Mouse (Mus musculus) midbrain, embryonic 10.5 days (tissue): Measurements from ENCODE around the gene Birc7. TPM values are rescaled to one million over a fixed set of nuclear protein-coding genes. Genes with fewer than 3 reads are reported as not detected.

Source experiments
- DNase-seq: peaks from one replicate; pipeline ENCODE4 v3.0.0-alpha.2; 2017; ENCODE audit warnings: low spot score
- H3K27ac ChIP-seq: fragments of 300-500 bp; sonication (generic); replicated peaks from 2 replicates; pipeline ENCODE4 v1.5.1; 2016; ENCODE audit warnings: mild to moderate bottlenecking
- H3K27me3 ChIP-seq: fragments of 300-500 bp; sonication (generic); 2 replicates; pipeline ENCODE4 v1.6.1; 2016; ENCODE audit warnings: low read depth, mild to moderate bottlenecking; ENCODE audit not compliant: poor library complexity, severe bottlenecking
- H3K36me3 ChIP-seq: fragments of 300-500 bp; sonication (generic); 2 replicates; pipeline ENCODE4 v1.6.1; 2016; ENCODE audit warnings: mild to moderate bottlenecking, moderate library complexity
- H3K4me1 ChIP-seq: fragments of 300-500 bp; sonication (generic); 2 replicates; pipeline ENCODE4 v1.6.1; 2016
- H3K4me3 ChIP-seq: fragments of 300-500 bp; sonication (generic); 2 replicates; pipeline ENCODE4 v1.5.1; 2016; ENCODE audit warnings: mild to moderate bottlenecking, moderate library complexity
- H3K9me3 ChIP-seq: fragments of 300-500 bp; sonication (generic); replicated peaks from 2 replicates; pipeline ENCODE4 v1.6.1; 2016; ENCODE audit warnings: mild to moderate bottlenecking
- WGBS: fragments of 180-500 bp; shearing (Covaris S2); methylation state at CpG from one replicate; pipeline ENCODE4 v1.1.7; 2016; 5-methylcytosine and 5-hydroxymethylcytosine counted together
- polyA plus RNA-seq: library from polyadenylated mRNA; unstranded; fragments of >200 nt; fragmentation: Nextera tagmentation; extraction: Ambion mirVana; gene quantifications from 2 replicates; pipeline ENCODE4 v1.2.1, GENCODE M21; 2016

Birc7 gene
- polyA plus RNA-seq, 1 experiment from 2014 or later: 0.48 TPM

DNA sequence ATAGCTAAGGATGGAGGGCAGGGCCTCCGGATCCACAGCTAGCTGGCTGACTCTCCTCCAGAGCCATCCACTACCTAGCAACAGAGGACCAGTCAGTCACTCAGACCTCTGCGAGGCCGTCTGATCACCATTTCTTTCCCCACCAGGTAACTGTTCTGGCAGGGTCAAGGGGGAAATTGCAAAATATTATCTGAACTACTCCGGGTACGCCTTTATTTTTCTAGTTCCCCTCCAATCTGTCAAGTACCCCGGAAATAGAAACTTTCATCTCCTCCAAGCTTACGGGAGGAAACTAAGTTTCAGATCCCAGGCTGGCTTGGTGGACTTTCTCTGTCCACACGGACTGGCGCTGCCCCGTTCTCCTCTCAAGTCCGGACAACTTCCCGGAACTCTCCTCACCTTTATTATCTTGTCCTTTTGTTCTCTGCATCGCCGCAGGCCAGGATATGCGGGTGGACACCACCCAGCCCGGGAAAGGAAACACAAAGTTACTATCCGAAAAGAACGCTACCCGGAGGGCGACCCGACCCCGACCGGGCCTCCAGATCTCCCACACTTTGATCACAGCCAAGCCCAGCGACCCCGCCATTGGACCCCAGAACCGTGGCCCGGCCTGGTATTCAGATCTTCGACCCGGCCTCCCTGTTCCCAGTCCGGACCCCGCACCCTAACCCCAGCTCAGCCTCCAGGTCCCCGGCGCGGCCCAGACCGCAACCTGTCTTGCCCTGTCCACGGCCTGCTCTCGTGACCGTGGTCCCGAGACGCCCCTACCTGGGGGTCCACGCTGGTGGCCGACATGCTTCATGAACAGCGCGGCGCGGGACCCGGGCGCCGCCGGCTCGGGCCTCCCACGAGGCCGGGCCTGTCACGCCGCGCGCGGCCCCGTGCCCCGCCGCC, 8.7 kb upstream of the Birc7 start:
- no peak for DNase-seq
- Histone ChIP-seq H3K36me3 (peaks cover 39% of the 10 kb centered on the region), H3K27me3 (peaks cover 6% of the 10 kb centered on the region; the same call in 1 of the 2 replicates), H3K9me3 (no peaks in the 10 kb centered on the region), H3K4me1 (peaks cover 21% of the 10 kb centered on the region), H3K27ac (peak overlapping the region; percentile 96), H3K4me3 (peak overlapping the region; percentile 99)
- under 1% methylated on average over 61 of the region's 61 CpGs for WGBS

DNA sequence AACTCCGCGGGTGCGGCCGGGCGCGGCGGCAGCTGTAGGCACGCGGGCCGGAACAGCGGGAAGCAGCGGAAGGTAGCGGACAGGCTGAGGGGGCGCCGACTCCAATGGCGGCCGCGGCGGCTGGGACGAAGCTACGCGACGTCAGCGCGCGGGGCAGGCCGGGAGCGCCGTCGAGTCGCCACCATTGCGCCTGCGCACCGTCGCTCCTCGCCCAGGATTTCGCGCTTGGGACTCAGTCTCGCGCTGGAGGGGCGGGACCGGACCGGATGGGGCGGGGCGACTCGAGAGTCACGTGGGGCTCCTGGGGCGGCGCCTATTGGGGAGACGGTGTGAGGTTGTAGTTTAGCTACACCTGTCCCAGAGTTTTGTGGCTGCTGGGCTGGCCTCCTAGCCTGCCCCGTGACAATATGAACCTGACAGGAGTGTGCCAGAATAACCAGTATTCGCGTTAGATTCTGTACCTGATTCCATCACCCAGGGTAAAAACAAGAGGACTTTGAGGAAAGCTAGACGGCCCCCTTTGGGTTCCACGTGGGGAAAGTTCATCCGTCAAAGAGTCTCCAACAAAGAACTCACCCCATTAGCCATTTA, 7.9 kb upstream of the Birc7 start, which contains the start of gene Ythdf1:
Ythdf1 (minus strand) TSS at position 140 of the 591 bp plus-strand sequence.
- Histone ChIP-seq H3K36me3 (peaks cover 31% of the 10 kb centered on the region), H3K9me3 (no peaks in the 10 kb centered on the region), H3K27ac (peak within 1 kb of the TSS; percentile 96), H3K4me3 (peak within 1 kb of the TSS; percentile 99), H3K27me3 (peaks cover 6% of the 10 kb centered on the region; the same call in 1 of the 2 replicates), H3K4me1 (peaks cover 21% of the 10 kb centered on the region)
- under 1% methylated on average over 45 of the region's 56 CpGs for WGBS
- peak; percentile 98 for DNase-seq

DNA sequence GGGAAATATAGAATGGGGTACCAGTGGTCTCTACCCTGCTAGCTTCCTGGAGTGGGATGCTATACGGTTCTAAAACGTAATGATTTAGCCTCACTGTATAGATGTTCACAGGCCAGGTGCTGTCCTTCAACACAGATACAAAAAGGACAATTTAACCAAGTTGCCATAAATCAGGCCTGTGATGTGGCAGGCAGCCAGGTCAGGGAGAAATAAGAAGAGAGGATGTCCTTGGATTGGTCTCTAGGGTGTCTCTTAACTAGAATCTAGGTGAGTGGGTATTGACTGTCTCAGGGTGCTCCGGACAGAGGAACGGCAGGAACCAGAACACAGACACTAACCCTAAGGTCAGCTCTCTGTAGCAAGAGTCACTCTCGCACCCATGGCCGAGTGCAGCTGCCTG, 6.1 kb upstream of the Birc7 start:
- no peaks in the 10 kb centered on the region for H3K9me3 ChIP-seq
- 94% methylated on average over 6 of the region's 6 CpGs for WGBS
- H3K4me3 ChIP-seq: no peak overlapping the region
- H3K27me3 ChIP-seq: peaks cover 6% of the 10 kb centered on the region; the same call in 1 of the 2 replicates
- H3K36me3 ChIP-seq: peaks cover 13% of the 10 kb centered on the region
- H3K27ac ChIP-seq: no peak overlapping the region
- peaks cover 21% of the 10 kb centered on the region for H3K4me1 ChIP-seq
- no peak for DNase-seq

DNA sequence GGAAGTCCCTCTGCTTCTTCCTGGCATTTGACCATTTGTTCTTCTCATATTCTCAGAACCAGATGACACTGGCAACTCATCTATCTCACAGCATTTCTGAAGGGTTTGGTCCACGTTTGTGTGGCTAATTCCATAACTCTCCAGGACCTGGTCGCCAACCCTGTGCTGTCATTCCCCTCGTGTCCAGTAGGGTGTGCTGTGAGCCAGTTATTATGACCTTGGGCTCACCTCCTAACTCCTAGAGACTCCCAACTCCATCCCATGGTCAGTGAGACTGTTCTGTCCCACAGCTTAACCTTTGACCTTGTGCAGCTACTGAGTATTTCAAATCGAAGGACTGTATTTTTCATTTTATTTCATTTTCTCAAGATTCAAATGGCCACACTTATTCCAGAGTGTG, 3.6 kb upstream of the Birc7 start:
- H3K36me3 ChIP-seq: no peaks in the 10 kb centered on the region
- 7% methylated on average over 4 of the region's 4 CpGs for WGBS
- peaks cover 18% of the 10 kb centered on the region for H3K4me1 ChIP-seq
- H3K4me3 ChIP-seq: no peak overlapping the region
- H3K27ac ChIP-seq: no peak overlapping the region
- peak; percentile 79 for DNase-seq
- peaks cover 6% of the 10 kb centered on the region; the same call in 1 of the 2 replicates for H3K27me3 ChIP-seq
- no peaks in the 10 kb centered on the region for H3K9me3 ChIP-seq

DNA sequence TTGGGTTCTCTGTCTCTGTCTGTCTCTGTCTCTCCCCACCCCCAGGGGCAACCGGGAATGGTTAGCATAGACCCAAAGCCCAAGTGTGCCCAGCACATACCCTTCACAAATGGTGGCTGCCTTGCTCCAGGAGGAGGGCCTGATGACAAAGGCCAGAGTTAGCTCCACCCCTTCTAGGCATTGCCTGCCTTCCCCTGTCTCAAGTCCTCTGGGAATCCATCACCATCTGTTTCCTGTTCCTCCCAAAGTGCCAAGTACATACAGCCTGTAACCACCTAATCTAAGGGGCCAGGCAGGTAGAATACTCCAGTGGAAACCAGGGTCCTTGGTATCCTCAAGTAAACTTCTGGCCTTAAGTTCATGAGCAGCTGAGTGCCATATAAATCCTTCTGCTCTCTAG, 3.6 kb downstream of the Birc7 start:
- WGBS: 88% methylated on average over 1 of the region's 1 CpGs

DNA sequence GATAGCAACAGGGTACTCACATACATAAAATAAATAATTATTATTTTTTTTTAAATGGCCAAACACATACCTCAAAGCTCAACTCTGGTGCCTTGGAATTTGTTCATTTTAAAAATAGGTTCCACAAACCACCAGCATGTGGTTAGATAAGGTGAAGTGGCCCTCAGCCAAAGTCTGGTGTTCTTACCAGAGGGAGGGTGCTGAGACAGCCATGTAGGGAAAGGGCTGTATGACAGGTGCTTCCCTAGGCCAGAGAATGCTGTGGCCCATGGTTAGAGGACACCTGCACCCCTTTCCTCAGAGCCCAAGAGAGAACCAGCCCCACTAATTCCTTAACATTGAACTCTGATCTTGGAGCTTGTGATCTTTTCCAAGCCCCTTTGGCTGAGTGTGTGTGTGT, 11.4 kb downstream of the Birc7 start:
- Histone ChIP-seq H3K9me3 (no peaks in the 10 kb centered on the region), H3K27me3 (no peaks in the 10 kb centered on the region), H3K36me3 (peaks cover 25% of the 10 kb centered on the region)

More for the DNA sequence above, 3.6 kb downstream of the Birc7 start:
- Histone ChIP-seq H3K4me3 (no peak overlapping the region), H3K4me1 (peaks cover 38% of the 10 kb centered on the region), H3K36me3 (peaks cover 2% of the 10 kb centered on the region; the same call in 1 of the 2 replicates), H3K27me3 (no peaks in the 10 kb centered on the region), H3K9me3 (no peaks in the 10 kb centered on the region), H3K27ac (0 out of 2 replicates have a peak overlapping the region, but pooled peaks have one; percentile 13)
- no peak for DNase-seq

DNA sequence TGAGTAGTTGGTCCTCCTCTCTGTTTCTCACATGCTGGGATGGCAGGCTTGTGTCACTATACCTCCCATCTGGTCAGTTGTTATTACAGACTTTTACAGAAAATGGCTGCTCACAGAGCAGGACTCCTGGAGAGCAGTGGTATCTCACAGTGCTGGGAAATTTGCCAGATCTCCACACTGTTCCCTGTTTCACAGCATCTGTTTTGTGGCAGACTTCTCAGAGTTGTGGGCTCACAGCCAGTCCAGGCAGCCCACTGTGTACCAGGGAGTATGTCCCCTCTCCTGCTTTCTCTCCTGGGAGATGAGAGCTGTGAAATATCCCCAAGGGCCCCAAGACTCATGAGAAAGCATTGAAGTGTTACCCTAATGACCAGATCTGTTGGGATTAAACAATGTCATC, 13.0 kb downstream of the Birc7 start:
- Histone ChIP-seq H3K27ac (no peak overlapping the region), H3K36me3 (peaks cover 23% of the 10 kb centered on the region), H3K9me3 (no peaks in the 10 kb centered on the region), H3K4me1 (no peaks in the 10 kb centered on the region), H3K4me3 (no peak overlapping the region), H3K27me3 (no peaks in the 10 kb centered on the region)
- DNase-seq: no peak

More for the DNA sequence above, 11.4 kb downstream of the Birc7 start:
- no peak for DNase-seq
- Histone ChIP-seq H3K4me3 (no peak overlapping the region), H3K4me1 (peaks cover 5% of the 10 kb centered on the region), H3K27ac (no peak overlapping the region)

DNA sequence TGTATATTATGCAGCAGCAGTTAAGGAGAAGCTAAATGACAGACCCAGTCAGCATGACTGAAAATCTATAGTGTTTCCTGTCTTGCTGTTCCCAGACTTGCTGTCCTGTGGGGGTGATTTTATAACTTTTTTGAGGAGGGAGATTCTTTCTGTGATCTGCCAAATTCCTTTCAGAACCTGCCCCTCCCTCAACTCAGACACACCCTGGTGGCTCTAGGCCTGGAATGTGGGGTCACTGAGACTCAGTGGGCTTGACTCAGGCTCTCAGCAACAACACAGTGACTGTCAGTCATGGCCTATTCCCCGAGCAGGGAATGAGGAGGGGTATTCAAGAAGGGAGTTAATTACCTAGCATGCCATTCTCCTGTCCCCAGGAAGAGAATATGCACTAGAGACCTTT, 21.1 kb downstream of the Birc7 start:
- WGBS: 38% methylated on average over 1 of the region's 1 CpGs
- Histone ChIP-seq H3K36me3 (no peaks in the 10 kb centered on the region), H3K4me3 (no peak overlapping the region), H3K27me3 (peaks cover 28% of the 10 kb centered on the region; the same call in 1 of the 2 replicates), H3K9me3 (no peaks in the 10 kb centered on the region), H3K4me1 (peaks cover 62% of the 10 kb centered on the region), H3K27ac (peak overlapping the region; percentile 63)
- DNase-seq: no peak

DNA sequence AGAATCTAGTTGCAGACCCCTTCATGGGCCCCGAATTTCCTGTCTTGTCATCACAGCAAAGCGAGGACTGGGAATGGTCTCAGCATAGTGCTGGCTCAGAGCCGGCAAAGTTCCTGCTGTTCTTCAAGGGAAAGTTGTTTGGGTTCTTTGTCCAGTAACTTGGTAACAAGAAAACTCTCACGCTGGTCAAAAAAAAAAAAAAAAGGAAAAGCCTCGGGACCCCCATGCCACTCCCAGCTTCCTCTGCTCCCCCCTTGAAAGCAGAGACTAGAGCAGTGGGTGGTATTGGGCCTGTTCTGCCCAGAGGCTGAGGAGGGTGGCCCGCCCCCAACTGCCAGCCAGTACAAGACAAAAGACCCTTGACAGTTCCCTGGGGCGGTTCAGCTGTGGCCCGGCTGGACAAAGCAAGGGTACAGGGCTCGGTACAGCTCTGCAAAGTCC, 23.9 kb downstream of the Birc7 start:
- H3K27me3 ChIP-seq: peaks cover 43% of the 10 kb centered on the region
- H3K4me1 ChIP-seq: peaks cover 79% of the 10 kb centered on the region
- peak overlapping the region; percentile 92 for H3K27ac ChIP-seq
- 7% methylated on average over 9 of the region's 9 CpGs for WGBS
- H3K36me3 ChIP-seq: no peaks in the 10 kb centered on the region
- H3K4me3 ChIP-seq: peak overlapping the region; percentile 76
- peak; percentile 57 for DNase-seq
- H3K9me3 ChIP-seq: no peaks in the 10 kb centered on the region

DNA sequence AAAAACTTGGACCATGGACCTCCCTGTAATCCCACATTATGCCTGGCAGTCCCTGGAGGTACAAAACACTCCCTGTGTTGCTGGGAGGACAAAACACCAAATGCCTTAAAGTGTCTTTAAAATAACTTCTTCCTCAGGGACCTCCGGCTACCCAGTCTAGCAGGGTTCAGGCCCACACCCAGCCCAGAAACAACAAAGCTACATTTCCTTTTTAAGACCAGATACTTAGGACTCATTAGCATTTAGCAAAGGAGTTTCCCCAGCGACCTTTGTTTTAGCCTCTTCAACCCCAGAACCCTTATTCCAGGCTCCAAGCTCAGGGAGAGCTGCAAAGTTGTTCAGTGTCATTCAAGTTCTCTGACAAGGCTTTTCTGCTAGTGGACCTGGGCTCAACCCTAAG, 24.8 kb downstream of the Birc7 start:
- 7% methylated on average over 2 of the region's 2 CpGs for WGBS
- Histone ChIP-seq H3K4me1 (peaks cover 79% of the 10 kb centered on the region), H3K36me3 (no peaks in the 10 kb centered on the region), H3K27me3 (peaks cover 43% of the 10 kb centered on the region), H3K4me3 (peak overlapping the region; percentile 76), H3K9me3 (no peaks in the 10 kb centered on the region), H3K27ac (peak overlapping the region; percentile 92)
- no peak for DNase-seq

DNA sequence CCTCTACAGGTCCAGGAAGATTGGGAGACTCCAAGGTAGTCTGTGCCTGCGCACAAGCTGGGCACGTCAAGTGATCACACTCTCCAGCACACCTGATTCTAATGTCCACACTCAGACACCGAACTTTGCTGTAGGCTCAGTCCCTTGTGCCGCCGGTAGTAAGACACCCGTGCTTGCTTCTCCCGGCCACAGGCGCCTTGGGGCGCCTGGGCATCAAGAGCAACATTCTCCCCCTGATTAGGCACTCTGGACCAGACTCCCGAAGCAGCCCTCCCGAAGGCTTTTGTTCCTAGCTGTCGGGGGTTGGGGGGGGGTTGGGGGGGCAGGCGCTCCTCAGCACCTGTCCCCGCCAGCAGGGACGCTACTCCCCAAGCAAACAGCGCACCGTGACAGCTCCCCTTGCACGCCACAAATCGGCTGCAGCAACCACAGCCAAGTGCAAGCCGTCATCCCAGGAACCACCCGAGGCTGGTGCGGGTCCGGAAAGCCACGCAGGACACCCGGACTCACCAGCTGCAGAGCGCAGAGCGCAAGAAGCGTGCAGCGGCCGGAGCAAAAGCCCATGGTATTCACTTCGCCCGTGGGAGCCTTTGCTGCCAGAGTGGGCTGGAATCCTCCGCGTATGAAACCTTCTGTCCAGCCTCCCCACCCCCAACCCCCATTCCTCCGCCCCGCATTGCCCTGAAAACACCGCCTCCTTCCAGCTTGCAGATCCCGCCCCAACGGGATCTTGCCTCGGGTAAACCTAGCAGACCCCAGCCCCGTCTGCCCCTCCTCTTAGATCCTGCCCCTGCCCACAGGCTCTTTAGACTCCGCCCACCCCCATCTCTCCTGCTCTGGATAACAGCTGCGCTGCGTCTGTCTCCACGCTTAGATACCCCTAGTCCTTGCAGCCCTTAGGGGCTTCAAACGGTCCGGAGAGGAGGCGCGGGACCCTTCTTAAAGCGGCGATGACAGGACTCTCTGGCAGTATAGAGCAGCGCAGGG, 25.5 kb downstream of the Birc7 start, which contains the start of gene Nkain4:
Nkain4 (minus strand) TSS at position 639 of the 987 bp plus-strand sequence.
- Histone ChIP-seq H3K27me3 (peaks cover 43% of the 10 kb centered on the region), H3K27ac (peak within 1 kb of the TSS; percentile 92), H3K4me3 (peak within 1 kb of the TSS; percentile 76), H3K4me1 (peaks cover 73% of the 10 kb centered on the region), H3K36me3 (no peaks in the 10 kb centered on the region), H3K9me3 (no peaks in the 10 kb centered on the region)
- peak; percentile 89 for DNase-seq
- WGBS: under 1% methylated on average over 52 of the region's 52 CpGs

DNA sequence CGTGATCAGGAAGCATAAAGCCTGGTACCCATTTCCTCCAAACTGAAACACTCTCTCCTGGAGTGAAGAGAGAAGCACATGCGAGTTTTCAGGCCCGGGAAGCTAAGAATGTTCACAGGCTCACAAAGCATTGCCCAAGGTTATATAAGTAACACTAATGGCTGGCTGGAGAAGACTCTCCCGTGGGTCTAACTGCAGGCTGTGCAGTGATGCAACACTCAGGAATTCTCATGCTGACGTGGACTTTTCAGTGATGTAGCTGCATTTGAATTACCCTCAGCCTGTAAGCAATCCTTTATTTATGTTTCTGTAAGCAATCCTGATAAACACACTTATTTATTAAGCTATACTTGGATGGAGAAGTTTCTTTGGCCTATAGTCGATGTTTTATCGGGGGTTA, 30.8 kb downstream of the Birc7 start:
- H3K4me1 ChIP-seq: peaks cover 26% of the 10 kb centered on the region
- H3K27me3 ChIP-seq: peaks cover 17% of the 10 kb centered on the region
- no peak for DNase-seq
- no peaks in the 10 kb centered on the region for H3K9me3 ChIP-seq
- no peaks in the 10 kb centered on the region for H3K36me3 ChIP-seq
- no peak overlapping the region for H3K4me3 ChIP-seq
- WGBS: 87% methylated on average over 7 of the region's 7 CpGs
- no peak overlapping the region for H3K27ac ChIP-seq
